Mouse (Mus musculus): ENCODE data around the gene Gtpbp3.

- no peak for TF ChIP-seq CTCF (IDR thresholded peaks at IDR 0.05; ENCODE audit: extremely low read depth, insufficient read depth, low read length)
- no peak for TF ChIP-seq POLR2A (IDR thresholded peaks at IDR 0.05; ENCODE audit: extremely low read depth, insufficient read depth, low read length)
Observed at GRCm38 (mm10) chr8:71471861-71472260, 16.0 kb upstream of the Gtpbp3 start.

Measured in cortical plate, adult 2 months (tissue).